Mouse (Mus musculus): ENCODE data around the gene Mzf1.

The Mzf1 gene

GRCm38 (mm10) chr7:13003380-13003779, 51.2 kb downstream of the Mzf1 start:
- no peak for DNase-seq (ENCODE audit: low read depth, low spot score)

GRCm38 (mm10) chr7:13001584-13001983, 53.0 kb downstream of the Mzf1 start:
- DNase-seq (ENCODE audit: low read depth, low spot score): no peak

DNA sequence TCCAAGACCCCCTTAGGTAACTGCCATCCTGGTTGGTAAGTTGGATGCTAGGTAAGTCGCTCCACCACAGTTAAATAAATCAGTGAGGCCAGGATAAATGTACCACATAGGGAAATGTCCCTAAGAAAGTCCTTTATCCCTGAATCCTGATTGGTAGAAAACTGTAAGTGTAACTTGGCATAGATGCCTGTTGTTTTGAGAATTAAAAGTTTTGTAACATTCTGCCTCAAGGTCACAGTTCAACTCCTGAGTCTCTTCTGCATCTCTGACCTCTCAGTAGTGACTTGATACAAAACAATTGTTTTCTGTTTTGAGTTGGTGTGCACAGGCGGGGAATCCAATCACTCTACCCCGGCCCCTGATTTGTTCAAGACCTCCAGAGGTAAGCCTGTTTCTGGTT, 55.7 kb downstream of the Mzf1 start, which contains the start of gene Trim28:
Gene Trim28 (plus strand): TSS at position 264 of the 400 bp plus-strand sequence.
- DNase-seq (ENCODE audit: low read depth, low spot score): no peak

DNA sequence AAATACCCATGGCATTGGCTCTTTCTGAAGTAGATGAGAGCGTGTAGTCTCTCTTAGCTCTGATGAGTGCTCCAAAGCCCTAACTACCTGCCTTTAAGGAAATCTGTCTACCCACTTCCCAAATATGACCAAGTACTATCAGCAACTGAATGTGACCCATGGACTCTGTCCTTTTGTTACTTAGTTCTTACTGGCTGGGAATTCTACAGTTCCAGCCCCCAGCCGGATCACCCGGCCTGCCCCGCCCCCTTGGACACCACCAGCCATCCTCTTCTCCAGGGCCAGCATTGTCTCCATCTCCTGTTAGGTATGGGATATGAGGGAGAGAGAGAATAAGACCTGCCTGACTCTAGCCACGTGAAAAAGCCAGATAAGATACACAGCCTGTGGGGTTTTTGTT, 56.5 kb downstream of the Mzf1 start, which contains the start of gene Slc27a5:
Gene Slc27a5 (minus strand): TSS at position 140 of the 400 bp plus-strand sequence.
- DNase-seq (ENCODE audit: low read depth, low spot score): no peak

DNA sequence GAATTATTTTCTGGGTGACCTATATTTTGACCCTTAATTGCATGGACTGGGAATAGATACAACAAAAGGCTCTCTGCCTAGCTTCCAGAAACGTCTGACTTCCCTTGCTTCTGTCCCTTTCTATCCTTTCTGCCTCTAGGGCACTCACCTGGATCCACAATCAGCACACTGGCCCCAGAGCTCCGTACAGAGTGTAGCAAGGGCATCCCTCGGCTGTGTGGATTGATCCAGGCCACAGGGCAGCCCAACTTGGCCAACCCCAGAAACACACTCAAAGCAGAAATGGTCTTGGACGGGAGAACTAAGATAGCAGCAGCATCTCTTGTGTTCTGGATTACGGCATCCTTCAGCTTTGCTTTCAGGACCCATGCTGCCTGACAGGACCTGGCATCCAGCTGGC, 57.3 kb downstream of the Mzf1 start:
- DNase-seq (ENCODE audit: low read depth, low spot score): no peak

DNA sequence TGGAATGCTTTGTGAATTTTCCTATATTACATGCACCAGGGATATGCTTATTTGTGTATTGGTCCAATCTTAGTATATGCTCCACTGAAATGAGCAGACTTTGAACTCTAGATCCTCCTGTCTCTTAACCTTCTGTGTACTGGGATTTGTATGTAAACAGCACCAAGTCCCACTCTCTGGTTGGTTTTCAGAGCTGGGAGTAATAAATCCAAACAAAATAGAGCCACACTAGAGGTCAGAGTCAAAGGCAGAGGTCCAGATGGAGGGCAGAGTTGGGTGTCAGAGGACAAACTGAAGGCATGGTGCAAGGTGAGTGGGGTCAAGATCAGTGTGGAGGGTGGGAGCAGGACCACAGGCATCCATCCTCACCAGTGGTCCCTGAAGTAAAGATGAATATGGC, 58.7 kb downstream of the Mzf1 start:
- DNase-seq (ENCODE audit: low read depth, low spot score): no peak

DNA sequence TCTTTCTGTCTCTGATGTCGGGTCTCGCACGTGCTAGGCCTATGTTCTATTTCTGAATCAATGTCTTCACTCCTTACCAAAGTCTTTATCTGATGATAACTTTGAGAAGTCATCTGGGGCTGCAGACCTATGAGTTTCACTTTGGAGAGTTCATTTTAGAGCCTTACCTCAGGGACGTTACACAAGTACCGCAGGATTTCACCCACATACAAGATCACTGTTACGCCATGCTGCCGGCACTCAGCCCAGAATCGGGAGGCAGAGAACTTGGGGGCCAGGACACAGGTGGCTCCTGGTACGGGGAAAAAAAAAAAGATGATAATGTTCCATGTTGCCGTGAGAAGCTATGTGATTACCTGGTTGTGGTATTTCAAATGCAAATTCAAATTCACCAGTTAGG, 61.4 kb downstream of the Mzf1 start:
- DNase-seq (ENCODE audit: low read depth, low spot score): no peak
